Mouse (Mus musculus): ENCODE measurements around the gene Neurog2. TPM values are rescaled to one million over a fixed set of nuclear protein-coding genes. Genes with fewer than 3 reads are reported as not detected.

The Neurog2 gene
- not detected in 2 replicates for polyA plus RNA-seq (2012; rRNA removed; ENCODE audit: low replicate concordance)

DNA sequence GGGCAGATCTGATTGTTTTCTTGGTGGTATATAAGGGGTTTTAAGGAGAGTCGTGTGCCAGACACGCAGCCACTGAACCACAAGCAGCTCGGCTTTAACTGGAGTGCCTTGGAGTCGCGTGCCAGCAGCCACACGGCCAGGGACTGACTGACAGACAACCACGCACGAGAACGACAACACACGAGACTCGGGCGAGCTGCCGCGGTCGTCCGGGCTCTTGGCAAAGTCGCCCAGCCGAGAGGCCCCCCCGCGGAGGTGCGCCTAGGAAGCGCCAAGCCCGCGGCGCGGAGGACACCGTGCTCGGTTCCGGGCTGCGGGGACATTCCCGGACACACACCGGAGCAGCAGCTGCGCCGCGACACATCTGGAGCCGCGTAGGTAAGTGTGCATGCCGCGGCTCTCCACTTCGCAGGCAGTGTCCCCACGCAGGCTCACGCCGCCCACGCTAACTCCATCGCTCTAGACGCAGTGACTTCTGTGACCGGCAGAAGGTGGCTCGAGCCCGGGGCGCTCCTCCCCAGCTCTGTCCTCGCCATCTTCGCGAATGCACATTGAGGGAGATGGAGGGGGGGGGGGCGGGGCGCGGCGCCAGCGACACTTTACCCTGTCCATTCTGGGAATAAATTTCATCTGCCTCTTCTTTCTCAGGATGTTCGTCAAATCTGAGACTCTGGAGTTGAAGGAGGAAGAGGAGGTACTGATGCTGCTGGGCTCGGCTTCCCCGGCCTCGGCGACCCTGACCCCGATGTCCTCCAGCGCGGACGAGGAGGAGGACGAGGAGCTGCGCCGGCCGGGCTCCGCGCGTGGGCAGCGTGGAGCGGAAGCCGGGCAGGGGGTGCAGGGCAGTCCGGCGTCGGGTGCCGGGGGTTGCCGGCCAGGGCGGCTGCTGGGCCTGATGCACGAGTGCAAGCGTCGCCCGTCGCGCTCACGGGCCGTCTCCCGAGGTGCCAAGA is at the start of gene Neurog2:
TSS of gene Neurog2 (plus strand) at position 56 of the 953 bp plus-strand sequence.

Other genes starting within 250 kb of the Neurog2 start
- gene Ank2, start 133.8 kb upstream of the Neurog2 start, polyA plus RNA-seq (2012; rRNA removed; ENCODE audit: low replicate concordance), result 13.7 and 36.2 TPM in 2 replicates
- gene Larp7, start 79.8 kb upstream of the Neurog2 start, polyA plus RNA-seq (2012; rRNA removed; ENCODE audit: low replicate concordance), result 1.2 and 2.6 TPM in 2 replicates
- 0.86 and 1.2 TPM in 2 replicates for gene Zgrf1, start 79.6 kb upstream of the Neurog2 start, polyA plus RNA-seq (2012; rRNA removed; ENCODE audit: low replicate concordance)
- gene Alpk1, start 147.4 kb downstream of the Neurog2 start, polyA plus RNA-seq (2012; rRNA removed; ENCODE audit: low replicate concordance), result 3.8 and 4.3 TPM in 2 replicates
- 2.5 and 4.2 TPM in 2 replicates for gene Tifa, start 156.7 kb downstream of the Neurog2 start, polyA plus RNA-seq (2012; rRNA removed; ENCODE audit: low replicate concordance)
- 12.2 and 25.0 TPM in 2 replicates for gene Ap1ar, start 204.4 kb downstream of the Neurog2 start, polyA plus RNA-seq (2012; rRNA removed; ENCODE audit: low replicate concordance)

All from subcutaneous adipose tissue, adult 2 months (tissue).